Mouse (Mus musculus) ovary, postnatal 36 days (tissue): ENCODE measurements around the gene Txlna.

Experiments used
- DNase-seq: peaks from one replicate; pipeline ENCODE4 v3.0.0; 2022; ENCODE audit warnings: low spot score, mixed read lengths

The Txlna gene

DNA sequence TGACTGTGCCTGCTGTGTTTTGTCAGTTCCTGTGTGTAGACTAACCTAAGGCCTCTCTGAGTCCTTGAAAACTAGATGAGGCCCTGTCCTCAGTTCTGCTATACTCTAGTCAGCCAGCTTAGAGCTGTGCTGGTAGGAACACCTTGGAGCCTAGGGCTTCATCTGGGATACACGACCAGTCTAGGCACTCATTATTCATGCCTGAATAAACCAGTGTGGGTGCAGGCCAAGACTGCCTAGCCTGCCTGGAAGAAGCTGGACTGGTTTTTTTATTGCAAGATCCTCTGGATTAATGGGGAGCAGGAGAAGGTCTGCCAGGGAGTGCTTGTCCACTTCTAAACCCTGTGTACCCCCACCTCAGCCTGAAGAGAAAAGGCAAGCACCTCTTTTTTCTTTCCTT lies 53.9 kb downstream of the Txlna start:
- DNase-seq, result no peak

DNA sequence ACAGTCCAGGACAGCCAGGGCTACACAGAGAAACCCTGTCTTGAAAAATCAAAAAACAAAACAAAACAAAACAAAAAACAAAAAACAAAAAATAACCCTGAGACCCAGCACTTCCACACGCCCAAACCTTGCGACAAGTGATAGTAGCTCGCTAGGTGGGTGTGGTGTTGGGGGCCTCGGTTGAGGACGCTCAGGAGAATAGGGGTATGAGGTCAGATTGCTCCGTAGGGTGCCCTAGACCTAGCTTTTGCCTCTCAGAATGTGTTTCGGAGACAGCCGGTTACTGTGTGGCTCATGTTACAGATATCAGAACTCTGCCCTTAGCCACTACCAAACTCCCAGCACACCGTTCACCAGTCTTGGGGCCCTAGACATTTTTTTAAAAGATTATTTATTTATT lies 55.1 kb downstream of the Txlna start:
- DNase-seq, result no peak

DNA sequence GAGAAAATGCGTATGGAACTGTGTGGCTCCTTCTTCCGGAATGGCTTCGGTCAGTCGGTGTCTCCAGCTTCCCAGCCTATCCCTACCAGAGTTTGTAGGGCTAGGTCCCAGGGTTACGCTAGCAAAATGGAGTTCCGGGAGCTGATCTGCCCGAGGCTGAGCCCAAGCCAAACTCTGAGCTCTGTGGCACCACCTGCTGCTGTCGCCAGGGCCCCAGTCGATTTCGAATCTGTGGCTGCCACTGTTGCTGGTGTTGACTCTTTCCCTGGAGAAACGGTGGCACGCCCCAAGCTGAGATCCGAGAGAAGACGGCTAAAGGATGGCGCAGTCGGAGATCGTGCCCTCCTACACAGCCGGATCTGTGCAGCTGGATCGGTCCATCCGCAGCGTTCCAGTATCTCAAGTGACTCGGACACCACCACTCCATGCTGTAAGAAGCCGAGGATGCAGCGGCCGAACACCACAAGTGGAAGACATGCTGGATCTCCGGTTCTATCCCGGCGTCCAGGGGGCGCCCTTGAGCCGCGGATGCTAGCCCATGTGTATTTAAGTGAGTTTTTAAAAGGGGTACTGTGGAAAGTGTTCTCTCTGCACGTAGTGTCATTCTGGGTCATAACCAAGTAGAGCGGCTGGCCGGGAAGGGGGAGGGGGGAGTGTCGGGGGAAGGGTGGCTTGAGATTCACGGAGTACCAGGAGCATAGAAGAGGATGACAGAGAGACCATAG lies 55.8 kb downstream of the Txlna start:
- peak; percentile 84 for DNase-seq

DNA sequence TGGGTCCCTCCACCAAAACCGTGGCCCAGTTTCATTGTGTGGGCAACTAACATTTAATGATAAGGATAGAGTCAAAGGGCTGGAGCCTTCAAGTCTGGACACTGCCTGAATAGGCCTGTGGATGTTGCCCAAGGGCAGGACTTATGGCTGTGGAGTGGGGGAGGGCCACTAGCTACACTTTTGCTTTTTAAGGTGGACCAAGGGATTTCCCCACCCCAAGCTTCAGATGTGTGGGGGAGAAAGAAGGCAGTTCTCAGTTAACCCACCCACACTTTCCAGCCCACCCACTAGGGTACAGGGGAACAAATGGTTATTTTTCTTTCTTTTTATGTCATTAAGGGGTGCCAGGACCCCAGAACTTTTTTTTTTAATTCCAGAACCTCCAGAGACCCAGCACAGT lies 56.5 kb downstream of the Txlna start:
- no peak for DNase-seq

DNA sequence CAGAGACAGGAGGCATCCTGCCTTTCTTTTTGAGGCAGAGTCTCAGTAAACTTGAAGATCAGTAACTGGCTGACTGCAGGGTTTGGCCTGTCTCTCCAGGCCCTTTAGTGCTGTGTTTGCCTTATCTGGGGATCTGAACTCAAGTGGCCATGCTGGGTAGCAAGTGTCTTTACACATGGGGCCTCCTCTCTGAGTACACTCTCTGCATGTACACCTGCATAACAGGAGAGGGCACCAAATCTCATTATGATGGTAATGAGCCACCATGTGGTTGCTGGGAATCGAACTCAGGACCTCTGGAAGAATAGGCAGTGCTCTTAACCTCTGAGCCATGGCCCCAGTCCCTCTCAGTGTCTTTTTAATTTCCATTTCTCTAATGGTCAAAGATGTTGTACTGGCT lies 58.6 kb downstream of the Txlna start:
- no peak for DNase-seq

DNA sequence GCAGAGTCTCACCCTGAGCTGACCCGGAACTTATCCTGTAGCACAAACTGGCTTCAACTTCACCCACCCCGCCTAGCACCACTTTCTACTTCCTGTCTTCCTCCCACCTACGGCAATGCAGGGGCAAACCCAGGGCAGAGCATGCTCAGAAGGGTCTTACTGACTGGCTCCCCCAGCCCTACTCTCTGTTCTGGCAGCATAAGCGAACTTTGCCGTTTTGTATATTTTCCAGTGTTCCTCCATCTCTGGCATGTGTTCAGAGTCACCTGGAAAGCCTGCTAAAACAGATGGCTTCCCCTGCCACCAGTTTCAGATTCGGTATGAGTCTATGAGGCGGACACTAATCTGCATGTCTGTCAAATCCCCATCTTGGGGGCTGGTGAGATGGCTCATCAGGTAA lies 60.5 kb downstream of the Txlna start:
- DNase-seq, result no peak

DNA sequence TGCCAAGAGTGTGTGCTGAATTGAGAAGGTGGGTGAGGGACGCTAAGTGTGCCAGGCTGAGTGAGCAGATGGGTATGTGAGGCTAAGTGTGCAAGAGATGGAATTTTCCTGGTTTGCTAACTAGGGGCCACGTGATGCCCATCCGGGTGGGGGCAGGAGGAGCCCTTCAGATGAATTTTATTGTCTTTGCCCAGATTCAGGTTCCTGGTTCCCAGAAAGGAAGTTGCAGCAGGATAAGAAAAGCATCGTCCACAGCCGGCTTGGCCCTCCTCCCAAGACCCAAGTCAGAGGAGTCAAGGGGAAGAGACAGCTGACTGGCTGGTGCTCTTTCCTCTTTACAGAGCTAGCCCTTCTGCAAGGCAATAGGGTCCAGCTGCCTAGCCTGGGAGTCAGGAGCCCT lies 62.4 kb downstream of the Txlna start, which contains the start of gene Fam167b:
Gene Fam167b, minus strand, starts transcription at position 84 of the 400 bp plus-strand sequence.
- DNase-seq, result no peak

DNA sequence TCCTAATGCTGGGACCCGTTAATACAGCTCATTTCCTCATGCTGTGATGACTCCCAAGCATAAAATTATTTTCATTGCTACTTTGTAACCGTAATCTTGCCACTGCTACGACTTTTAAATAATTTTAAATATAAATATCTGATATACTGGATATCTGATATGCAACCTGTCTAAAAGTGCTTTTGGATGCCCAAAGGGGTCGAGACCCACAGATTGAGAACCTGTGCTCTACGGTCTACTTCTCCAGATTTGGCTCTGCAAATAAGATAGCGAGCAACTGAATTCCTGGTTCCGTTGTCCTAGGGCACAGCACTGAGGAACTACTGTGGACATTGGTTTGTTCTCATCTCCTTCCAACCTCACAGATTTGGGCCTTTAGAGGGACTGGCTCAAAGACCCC lies 63.2 kb downstream of the Txlna start:
- DNase-seq, result no peak

DNA sequence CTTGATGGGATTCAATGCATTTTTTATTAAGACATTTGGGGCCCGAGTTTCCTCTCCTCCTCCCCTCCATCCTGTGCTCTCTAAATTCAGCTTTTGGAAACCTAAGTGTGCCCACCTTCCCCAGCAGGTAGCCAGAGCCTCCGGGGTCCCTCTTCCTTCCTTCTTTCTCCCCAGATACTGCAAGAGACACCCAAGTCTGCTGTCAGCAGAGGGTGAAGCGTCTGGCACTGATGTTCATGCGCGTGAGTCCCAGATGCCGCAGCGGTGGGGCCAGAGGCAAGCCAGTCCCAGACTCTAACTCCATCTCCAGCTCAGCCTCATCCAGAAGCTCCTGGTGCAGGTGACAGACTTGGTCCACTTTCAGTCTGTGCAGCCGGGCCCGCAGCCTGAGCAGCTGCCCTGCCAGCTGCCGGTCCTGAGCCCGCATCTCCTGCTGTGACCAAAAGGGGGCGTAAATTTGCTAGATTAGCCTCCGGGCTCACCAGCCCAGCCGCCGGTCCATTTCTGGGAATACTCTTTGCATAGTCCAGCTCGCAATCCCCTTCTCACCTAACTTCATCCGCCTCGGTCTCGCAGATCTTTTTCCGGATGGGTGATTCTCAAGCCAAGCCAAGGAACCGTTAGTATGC lies 63.9 kb downstream of the Txlna start:
- peak; percentile 72 for DNase-seq
